Mouse (Mus musculus) liver, embryonic 15.5 days (tissue): Measurements from ENCODE around the gene S1pr3. TPM values are rescaled to one million over a fixed set of nuclear protein-coding genes. Genes with fewer than 3 reads are reported as not detected.

ENCODE experiments used
- ATAC-seq: fragments of 200-750 bp; cut with Nextera tagmentation; 2 replicates; pipeline ENCODE4 v1.8.0; 2017; ENCODE audit warnings: moderate number of reproducible peaks, mild to moderate bottlenecking, moderate library complexity; ENCODE audit not compliant: insufficient read depth
- H3K27ac ChIP-seq: fragments of 300-500 bp; sonication (generic); replicated peaks from 2 replicates; pipeline ENCODE4 v1.5.1; 2015; ENCODE audit warnings: mild to moderate bottlenecking, inconsistent platforms
- H3K27me3 ChIP-seq: fragments of 300-500 bp; sonication (generic); 2 replicates; pipeline ENCODE4 v1.6.1; 2015; ENCODE audit warnings: mild to moderate bottlenecking, inconsistent platforms
- H3K36me3 ChIP-seq: fragments of 300-500 bp; sonication (generic); replicated peaks from 2 replicates; pipeline ENCODE4 v1.6.1; 2015; ENCODE audit warnings: moderate library complexity, mild to moderate bottlenecking, inconsistent platforms
- H3K4me1 ChIP-seq: fragments of 300-500 bp; sonication (generic); replicated peaks from 2 replicates; pipeline ENCODE4 v1.6.1; 2015; ENCODE audit warnings: inconsistent platforms
- H3K4me2 ChIP-seq: fragments of 300-500 bp; sonication (generic); 2 replicates; pipeline ENCODE4 v1.6.1; 2015; ENCODE audit warnings: moderate library complexity, mild to moderate bottlenecking, inconsistent platforms
- H3K4me3 ChIP-seq: fragments of 300-500 bp; sonication (generic); replicated peaks from 2 replicates; pipeline ENCODE4 v1.5.1; 2015; ENCODE audit warnings: mild to moderate bottlenecking, inconsistent platforms
- H3K9ac ChIP-seq: fragments of 300-500 bp; sonication (generic); 2 replicates; pipeline ENCODE4 v1.6.1; 2015; ENCODE audit warnings: moderate library complexity, mild to moderate bottlenecking, inconsistent platforms
- H3K9me3 ChIP-seq: fragments of 300-500 bp; sonication (generic); replicated peaks from 2 replicates; pipeline ENCODE4 v1.6.1; 2016; ENCODE audit warnings: inconsistent platforms
- WGBS: fragments of 180-500 bp; shearing (Covaris S2); methylation state at CpG from one replicate; pipeline ENCODE4 v1.1.7; 2015; ENCODE audit warnings: mixed read lengths; ENCODE audit not compliant: insufficient replicate concordance; 5-methylcytosine and 5-hydroxymethylcytosine counted together
- polyA plus RNA-seq: library from polyadenylated mRNA; unstranded; fragments of >200 nt; fragmentation: Nextera tagmentation; extraction: Ambion mirVana; gene quantifications from 2 replicates; pipeline ENCODE4 v1.2.1, GENCODE M21; 2015

Gene S1pr3
- polyA plus RNA-seq, 1 experiment from 2014 or later = 1.5 TPM

GRCm38 (mm10) chr13:51456190-51456878 is 47.9 kb downstream of the S1pr3 start:
- H3K27ac ChIP-seq = no peak overlapping the region
- no peaks in the 10 kb centered on the region for H3K9me3 ChIP-seq
- H3K4me2 ChIP-seq = no peak overlapping the region
- no peaks in the 10 kb centered on the region for H3K36me3 ChIP-seq
- no peaks in the 10 kb centered on the region for H3K27me3 ChIP-seq
- H3K4me3 ChIP-seq = no peak overlapping the region
- no peak for ATAC-seq
- no peaks in the 10 kb centered on the region for H3K4me1 ChIP-seq
- WGBS = 30% methylated on average over 4 of the region's 4 CpGs
- H3K9ac ChIP-seq = no peak overlapping the region

GRCm38 (mm10) chr13:51464294-51464693 is 55.9 kb downstream of the S1pr3 start:
- WGBS = 58% methylated on average over 4 of the region's 4 CpGs
- no peaks in the 10 kb centered on the region for H3K27me3 ChIP-seq
- H3K9ac ChIP-seq = no peak overlapping the region
- no peak overlapping the region for H3K4me2 ChIP-seq
- H3K4me3 ChIP-seq = no peak overlapping the region
- no peaks in the 10 kb centered on the region for H3K36me3 ChIP-seq
- H3K27ac ChIP-seq = no peak overlapping the region
- no peaks in the 10 kb centered on the region for H3K4me1 ChIP-seq
- ATAC-seq = no peak
- H3K9me3 ChIP-seq = no peaks in the 10 kb centered on the region

- no peak for ATAC-seq
- Histone ChIP-seq H3K4me2 (no peak overlapping the region), H3K27ac (no peak overlapping the region), H3K9ac (no peak overlapping the region), H3K36me3 (no peaks in the 10 kb centered on the region), H3K4me3 (no peak overlapping the region), H3K9me3 (no peaks in the 10 kb centered on the region), H3K27me3 (no peaks in the 10 kb centered on the region), H3K4me1 (no peaks in the 10 kb centered on the region)
- 67% methylated on average over 14 of the region's 14 CpGs for WGBS
Observed at GRCm38 (mm10) chr13:51466117-51466841, 57.8 kb downstream of the S1pr3 start.

GRCm38 (mm10) chr13:51468697-51469250 is 60.3 kb downstream of the S1pr3 start:
- Histone ChIP-seq H3K36me3 (no peaks in the 10 kb centered on the region), H3K9ac (no peak overlapping the region), H3K4me3 (no peak overlapping the region), H3K27me3 (no peaks in the 10 kb centered on the region), H3K4me2 (no peak overlapping the region), H3K9me3 (no peaks in the 10 kb centered on the region), H3K27ac (no peak overlapping the region), H3K4me1 (no peaks in the 10 kb centered on the region)
- no peak for ATAC-seq
- 60% methylated on average over 17 of the region's 17 CpGs for WGBS

Other genes with a start within 250 kb of the S1pr3 start
- gene Nxnl2, start 237.6 kb upstream of the S1pr3 start, polyA plus RNA-seq = 0.10 and 0.12 TPM in 2 replicates
- 0.07 TPM in 1 of 2 replicates, not detected in the other for gene Shc3, start 160.8 kb downstream of the S1pr3 start, polyA plus RNA-seq
- gene Cks2, start 236.6 kb downstream of the S1pr3 start, polyA plus RNA-seq = 345 and 374 TPM in 2 replicates
- gene Secisbp2, start 243.1 kb downstream of the S1pr3 start, polyA plus RNA-seq = 13.0 and 14.8 TPM in 2 replicates